Mouse (Mus musculus): ENCODE data around the gene Kcnab3. TPM values are rescaled to one million over a fixed set of nuclear protein-coding genes. Genes with fewer than 3 reads are reported as not detected.

Gene Kcnab3
- 0.43 and 0.88 TPM in 2 replicates for polyA plus RNA-seq (2012; ENCODE audit: insufficient read depth, insufficient read length, missing spikeins)

DNA sequence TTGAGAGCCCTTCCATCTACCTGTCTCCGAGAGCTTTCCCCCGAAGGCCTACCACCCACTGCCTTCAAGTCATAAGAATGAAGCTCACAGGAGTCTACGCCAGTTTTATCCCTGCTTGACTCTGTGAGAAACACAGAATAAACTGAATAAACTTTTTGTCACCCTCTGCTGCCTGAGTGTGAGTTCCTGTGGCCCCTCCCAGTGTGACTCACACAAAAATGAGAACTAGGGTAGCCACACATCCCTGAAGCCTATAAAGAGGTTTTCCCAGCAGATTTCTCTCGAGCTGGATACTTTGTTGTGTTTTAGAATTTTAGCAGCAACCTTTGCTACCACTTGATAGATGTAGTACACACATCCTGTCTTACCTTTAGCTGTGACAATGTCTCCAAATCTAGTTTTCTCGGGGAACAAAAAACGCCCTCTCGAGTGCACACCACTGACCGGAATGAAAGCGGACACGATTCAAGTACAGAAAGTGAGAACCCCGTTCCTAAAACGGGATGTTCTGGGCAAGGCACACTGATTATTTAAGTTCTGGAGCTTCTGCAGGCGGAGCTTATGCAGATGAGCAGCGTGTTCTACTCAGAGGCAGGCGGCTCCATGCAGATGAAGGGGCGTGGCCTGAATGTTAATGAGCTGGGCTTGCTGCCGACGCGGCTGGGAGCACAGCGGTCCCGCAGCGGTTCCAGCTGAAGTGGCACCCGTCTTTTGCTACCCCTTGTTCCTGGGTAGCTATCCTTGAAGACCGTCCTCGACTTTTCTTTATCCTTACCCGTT lies at the start of gene Kcnab3:
Gene Kcnab3, plus strand, starts transcription at position 631 of the 780 bp plus-strand sequence.
- TF ChIP-seq CTCF (IDR thresholded peaks at IDR 0.05; ENCODE audit: low read depth, low read length) (no peak), POLR2A (IDR thresholded peaks at IDR 0.05; ENCODE audit: borderline replicate concordance, low read depth, low read length) (no peak)

DNA sequence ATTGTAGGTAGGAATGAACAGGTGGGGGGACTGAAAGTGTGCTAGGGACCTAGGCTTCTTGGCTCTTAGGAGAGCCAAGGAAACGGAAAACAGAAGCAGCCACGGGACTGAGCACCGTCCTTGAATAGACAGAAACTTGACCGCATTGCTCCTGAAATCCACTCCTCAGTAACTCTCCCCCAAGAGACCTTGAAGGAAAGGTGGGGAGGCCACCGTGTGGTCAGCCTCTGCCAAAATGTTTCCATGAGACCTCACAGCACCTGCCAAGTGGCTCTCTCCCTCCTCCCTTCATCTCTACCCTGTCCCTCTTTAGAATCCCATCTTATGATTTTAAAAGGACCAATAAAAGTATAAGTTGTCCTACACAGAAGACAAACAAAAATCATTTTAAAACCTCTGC lies 48.8 kb upstream of the Kcnab3 start:
- Histone ChIP-seq H3K27ac (ENCODE audit: insufficient read depth, low read depth, low read length) (no peak overlapping the region), H3K4me1 (ENCODE audit: control insufficient read depth, insufficient read depth, low read length) (peaks cover 8% of the 10 kb centered on the region), H3K4me3 (ENCODE audit: insufficient read depth, low read length) (no peak overlapping the region)
- TF ChIP-seq CTCF (IDR thresholded peaks at IDR 0.05; ENCODE audit: low read depth, low read length) (no peak), POLR2A (IDR thresholded peaks at IDR 0.05; ENCODE audit: borderline replicate concordance, low read depth, low read length) (no peak)

More for the DNA sequence above, at the start of gene Kcnab3:
- H3K4me1 ChIP-seq (ENCODE audit: control insufficient read depth, insufficient read depth, low read length): peaks cover 14% of the 10 kb centered on the region
- H3K27ac ChIP-seq (ENCODE audit: insufficient read depth, low read depth, low read length): peak within 1 kb of the TSS; percentile 92
- H3K4me3 ChIP-seq (ENCODE audit: insufficient read depth, low read length): peak within 1 kb of the TSS; percentile 52

DNA sequence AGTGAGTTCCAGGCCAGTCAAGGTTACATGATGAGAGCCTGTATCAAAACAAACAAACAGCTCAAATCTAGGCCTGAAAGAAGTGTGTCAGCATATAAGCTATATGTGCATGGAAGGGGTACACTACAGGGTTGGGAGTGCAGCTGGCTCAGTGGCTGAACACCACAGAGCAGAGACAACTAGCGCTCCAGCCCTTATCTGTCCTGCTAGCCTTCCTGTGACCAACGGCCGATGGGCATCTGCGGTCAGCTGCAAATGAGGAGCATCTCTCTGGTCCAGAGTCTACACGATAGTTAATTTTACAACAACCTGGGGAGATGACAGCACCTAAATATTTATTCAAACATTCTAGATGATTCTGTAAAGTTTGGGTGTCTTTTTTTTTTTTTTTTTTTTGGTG lies 34.9 kb upstream of the Kcnab3 start:
- no peaks in the 10 kb centered on the region for H3K4me1 ChIP-seq (ENCODE audit: control insufficient read depth, insufficient read depth, low read length)
- no peak overlapping the region for H3K27ac ChIP-seq (ENCODE audit: insufficient read depth, low read depth, low read length)
- TF ChIP-seq CTCF (IDR thresholded peaks at IDR 0.05; ENCODE audit: low read depth, low read length) (no peak), POLR2A (IDR thresholded peaks at IDR 0.05; ENCODE audit: borderline replicate concordance, low read depth, low read length) (no peak)
- H3K4me3 ChIP-seq (ENCODE audit: insufficient read depth, low read length): no peak overlapping the region

DNA sequence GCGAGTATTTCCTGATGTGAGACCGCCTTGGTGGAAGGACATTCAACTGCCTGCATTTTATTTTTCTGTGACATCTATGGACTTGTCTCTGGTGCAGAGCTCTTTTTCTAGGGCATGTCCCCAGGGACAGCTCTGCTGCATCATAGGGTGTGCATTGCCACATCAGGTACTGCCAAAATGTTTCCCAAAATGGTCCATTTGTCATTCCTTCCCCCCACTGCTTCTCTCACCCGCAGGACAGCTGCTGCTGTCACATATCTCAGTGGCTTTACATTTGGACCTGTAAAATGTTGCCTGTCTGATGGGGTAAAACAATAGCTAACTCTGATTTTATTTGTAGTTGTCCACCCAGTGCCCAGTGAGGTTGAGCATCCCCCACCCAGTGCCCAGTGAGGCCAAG lies 30.8 kb upstream of the Kcnab3 start:
- Histone ChIP-seq H3K27ac (ENCODE audit: insufficient read depth, low read depth, low read length) (no peak overlapping the region), H3K4me1 (ENCODE audit: control insufficient read depth, insufficient read depth, low read length) (no peaks in the 10 kb centered on the region), H3K4me3 (ENCODE audit: insufficient read depth, low read length) (no peak overlapping the region)
- no peak for TF ChIP-seq POLR2A (IDR thresholded peaks at IDR 0.05; ENCODE audit: borderline replicate concordance, low read depth, low read length)
- no peak for TF ChIP-seq CTCF (IDR thresholded peaks at IDR 0.05; ENCODE audit: low read depth, low read length)

DNA sequence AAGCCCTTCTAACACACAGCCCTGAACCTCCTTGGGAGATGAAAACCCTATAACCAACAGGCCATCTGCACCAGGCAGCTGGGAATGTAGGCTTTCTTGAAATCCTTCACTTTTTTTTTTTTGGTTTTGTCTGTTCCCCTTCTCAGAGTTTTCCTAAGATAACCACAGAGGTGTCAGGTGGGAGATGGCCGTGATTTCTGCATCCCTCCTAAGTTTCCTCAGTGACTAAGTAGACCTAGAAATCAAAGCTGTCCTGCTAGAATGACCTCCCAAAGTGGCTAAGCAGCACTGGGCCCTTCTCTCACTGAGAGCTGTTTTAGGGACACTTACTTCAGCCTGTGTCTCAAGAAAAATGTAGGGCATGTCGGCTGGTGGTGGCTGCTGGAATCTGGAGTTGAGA lies 28.3 kb upstream of the Kcnab3 start:
- TF ChIP-seq POLR2A (IDR thresholded peaks at IDR 0.05; ENCODE audit: borderline replicate concordance, low read depth, low read length) (no peak), CTCF (IDR thresholded peaks at IDR 0.05; ENCODE audit: low read depth, low read length) (no peak)
- Histone ChIP-seq H3K4me3 (ENCODE audit: insufficient read depth, low read length) (no peak overlapping the region), H3K27ac (ENCODE audit: insufficient read depth, low read depth, low read length) (no peak overlapping the region), H3K4me1 (ENCODE audit: control insufficient read depth, insufficient read depth, low read length) (no peaks in the 10 kb centered on the region)

DNA sequence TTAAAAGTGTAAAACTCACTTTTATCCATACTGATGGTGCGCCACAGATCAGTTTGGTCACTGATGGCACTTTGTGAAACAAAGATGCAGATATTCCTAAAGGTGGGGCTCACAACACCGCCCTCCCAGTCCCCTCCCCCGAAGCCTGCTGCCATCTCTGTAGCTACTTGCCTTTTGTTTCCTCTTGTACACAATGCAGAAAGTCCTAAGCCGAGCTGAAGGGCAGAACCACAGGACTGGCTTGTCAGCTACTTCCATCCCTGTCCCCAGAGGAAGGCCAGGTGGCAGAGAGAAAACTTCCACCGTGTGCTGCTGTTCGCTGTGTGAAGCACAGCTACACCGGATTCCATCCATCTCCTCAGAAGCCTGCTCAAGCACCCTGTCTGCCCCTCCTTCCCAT lies 27.8 kb upstream of the Kcnab3 start:
- Histone ChIP-seq H3K4me3 (ENCODE audit: insufficient read depth, low read length) (no peak overlapping the region), H3K27ac (ENCODE audit: insufficient read depth, low read depth, low read length) (no peak overlapping the region), H3K4me1 (ENCODE audit: control insufficient read depth, insufficient read depth, low read length) (no peaks in the 10 kb centered on the region)
- no peak for TF ChIP-seq POLR2A (IDR thresholded peaks at IDR 0.05; ENCODE audit: borderline replicate concordance, low read depth, low read length)
- no peak for TF ChIP-seq CTCF (IDR thresholded peaks at IDR 0.05; ENCODE audit: low read depth, low read length)

DNA sequence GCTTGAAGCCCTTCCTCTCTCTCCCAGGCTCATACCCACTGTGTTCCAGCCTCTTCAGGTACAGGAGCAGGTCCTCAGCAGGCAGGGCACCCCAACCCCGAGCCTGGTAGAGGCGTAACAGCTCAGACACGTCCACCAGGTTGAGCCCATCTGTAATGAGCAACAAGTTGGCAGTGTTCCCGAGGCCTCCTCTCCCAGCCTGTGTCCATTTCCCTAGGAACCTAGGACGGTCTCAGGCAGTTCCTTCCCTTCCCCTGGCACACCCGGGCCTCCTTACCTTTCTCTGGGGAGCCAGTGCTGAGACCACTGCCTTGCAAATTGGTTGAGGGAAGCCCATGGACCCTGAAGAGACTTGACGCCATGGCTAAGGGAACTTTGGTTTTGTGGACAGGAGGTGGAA lies 23.2 kb upstream of the Kcnab3 start:
- H3K4me3 ChIP-seq (ENCODE audit: insufficient read depth, low read length): no peak overlapping the region
- H3K27ac ChIP-seq (ENCODE audit: insufficient read depth, low read depth, low read length): no peak overlapping the region
- TF ChIP-seq POLR2A (IDR thresholded peaks at IDR 0.05; ENCODE audit: borderline replicate concordance, low read depth, low read length): no peak
- no peak for TF ChIP-seq CTCF (IDR thresholded peaks at IDR 0.05; ENCODE audit: low read depth, low read length)
- no peaks in the 10 kb centered on the region for H3K4me1 ChIP-seq (ENCODE audit: control insufficient read depth, insufficient read depth, low read length)

DNA sequence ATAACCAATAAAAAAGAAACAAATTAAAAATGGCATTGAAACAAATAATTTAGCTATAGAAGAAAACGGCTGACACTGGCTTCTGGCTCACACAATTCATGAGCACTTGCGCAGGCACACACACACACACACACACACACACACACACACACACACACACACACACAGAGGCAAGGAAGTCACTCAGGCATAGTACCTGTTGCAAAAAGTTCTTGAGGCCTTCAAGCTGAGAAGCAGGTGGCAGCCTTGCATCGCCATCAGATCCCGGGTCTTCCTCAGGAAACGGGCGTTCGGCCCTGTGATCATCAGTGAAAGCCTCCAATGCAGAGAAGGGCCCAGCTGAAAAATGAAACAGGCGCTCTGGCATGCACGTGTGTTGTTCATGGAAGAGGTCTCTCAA lies 20.8 kb upstream of the Kcnab3 start:
- H3K4me1 ChIP-seq (ENCODE audit: control insufficient read depth, insufficient read depth, low read length): no peaks in the 10 kb centered on the region
- TF ChIP-seq CTCF (IDR thresholded peaks at IDR 0.05; ENCODE audit: low read depth, low read length): no peak
- no peak for TF ChIP-seq POLR2A (IDR thresholded peaks at IDR 0.05; ENCODE audit: borderline replicate concordance, low read depth, low read length)
- no peak overlapping the region for H3K27ac ChIP-seq (ENCODE audit: insufficient read depth, low read depth, low read length)

DNA sequence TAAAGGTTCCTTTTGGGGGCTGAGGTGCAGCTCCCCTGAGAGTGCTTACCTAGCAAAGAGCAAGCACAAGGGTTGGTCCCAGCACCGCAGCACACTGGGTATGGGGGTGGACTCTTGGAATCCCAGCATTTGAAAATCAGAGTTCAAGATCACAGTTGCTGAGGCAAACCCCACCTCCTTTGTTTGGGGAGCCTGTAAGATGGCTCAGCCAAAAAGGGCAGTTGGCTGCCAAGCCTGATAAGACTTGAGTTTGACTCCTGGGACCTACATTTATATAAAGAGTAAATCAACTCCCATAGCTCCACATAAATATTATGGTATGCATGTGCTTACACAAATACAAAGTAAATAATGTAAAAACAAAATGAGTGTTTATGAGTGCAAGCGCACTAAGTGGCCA lies 20.0 kb upstream of the Kcnab3 start:
- Histone ChIP-seq H3K4me3 (ENCODE audit: insufficient read depth, low read length) (no peak overlapping the region), H3K4me1 (ENCODE audit: control insufficient read depth, insufficient read depth, low read length) (no peaks in the 10 kb centered on the region), H3K27ac (ENCODE audit: insufficient read depth, low read depth, low read length) (no peak overlapping the region)
- no peak for TF ChIP-seq POLR2A (IDR thresholded peaks at IDR 0.05; ENCODE audit: borderline replicate concordance, low read depth, low read length)
- no peak for TF ChIP-seq CTCF (IDR thresholded peaks at IDR 0.05; ENCODE audit: low read depth, low read length)

More for the DNA sequence above, 20.8 kb upstream of the Kcnab3 start:
- no peak overlapping the region for H3K4me3 ChIP-seq (ENCODE audit: insufficient read depth, low read length)

DNA sequence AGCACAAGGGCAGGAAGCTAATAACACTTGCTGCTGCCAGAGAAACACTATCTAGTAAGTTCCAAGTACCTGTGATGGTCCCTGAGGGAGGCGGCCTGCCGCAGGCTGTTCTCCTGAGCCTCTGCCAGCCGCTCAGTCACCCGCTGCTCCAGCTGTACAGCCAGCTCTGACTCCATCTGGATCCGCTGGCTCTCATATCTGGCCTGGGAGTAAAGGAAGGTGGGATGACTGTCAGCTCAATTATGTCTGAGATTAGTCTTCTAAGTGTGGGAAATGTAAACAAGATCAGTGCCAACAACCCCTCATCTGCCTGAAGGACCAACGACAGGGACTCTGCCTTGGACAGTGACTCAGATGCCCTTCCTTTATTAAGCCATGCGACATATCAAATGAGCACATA lies 14.8 kb upstream of the Kcnab3 start:
- H3K4me3 ChIP-seq (ENCODE audit: insufficient read depth, low read length): no peak overlapping the region
- H3K27ac ChIP-seq (ENCODE audit: insufficient read depth, low read depth, low read length): no peak overlapping the region
- TF ChIP-seq CTCF (IDR thresholded peaks at IDR 0.05; ENCODE audit: low read depth, low read length): no peak
- H3K4me1 ChIP-seq (ENCODE audit: control insufficient read depth, insufficient read depth, low read length): no peaks in the 10 kb centered on the region

Data from bone marrow macrophage, adult 2 months (primary cell).